Mouse (Mus musculus) kidney, postnatal 0 days (tissue): Measurements from ENCODE around the gene Atp8b5. TPM values are rescaled to one million over a fixed set of nuclear protein-coding genes. Genes with fewer than 3 reads are reported as not detected.

ENCODE experiments used
- ATAC-seq: fragments of 200-750 bp; cut with Nextera tagmentation; replicated peaks from 2 replicates; pipeline ENCODE4 v1.8.0; 2017; ENCODE audit warnings: low read depth, moderate number of reproducible peaks, moderate TSS enrichment, moderate library complexity; ENCODE audit not compliant: low FRiP score
- DNase-seq: peaks from one replicate; pipeline ENCODE4 v3.0.0-alpha.2; 2016; ENCODE audit warnings: low spot score
- H3K27ac ChIP-seq: fragments of 300-500 bp; sonication (generic); 2 replicates; pipeline ENCODE4 v1.5.1; 2014; ENCODE audit warnings: mild to moderate bottlenecking
- H3K27me3 ChIP-seq: fragments of 300-500 bp; sonication (generic); 2 replicates; pipeline ENCODE4 v1.6.1; 2014; ENCODE audit warnings: low read length, mixed read lengths; ENCODE audit not compliant: insufficient read depth
- H3K36me3 ChIP-seq: fragments of 300-500 bp; sonication (generic); 2 replicates; pipeline ENCODE4 v1.6.1; 2014; ENCODE audit warnings: low read length, mixed read lengths; ENCODE audit not compliant: insufficient read depth
- H3K4me1 ChIP-seq: fragments of 300-500 bp; sonication (generic); replicated peaks from 2 replicates; pipeline ENCODE4 v1.6.1; 2014; ENCODE audit warnings: antibody characterized with exemption, low read length, mixed read lengths; ENCODE audit not compliant: insufficient read depth
- H3K4me2 ChIP-seq: fragments of 300-500 bp; sonication (generic); 2 replicates; pipeline ENCODE4 v1.6.1; 2014; ENCODE audit warnings: mild to moderate bottlenecking, low read length, moderate library complexity, mixed read lengths
- H3K4me3 ChIP-seq: fragments of 300-500 bp; sonication (generic); replicated peaks from 2 replicates; pipeline ENCODE4 v1.5.1; 2014; ENCODE audit warnings: low read depth, low read length
- H3K9ac ChIP-seq: fragments of 300-500 bp; sonication (generic); 2 replicates; pipeline ENCODE4 v1.6.1; 2014; ENCODE audit warnings: low read depth, low read length
- H3K9me3 ChIP-seq: fragments of 300-500 bp; sonication (generic); replicated peaks from 2 replicates; pipeline ENCODE4 v1.6.1; 2016; ENCODE audit warnings: low read length, inconsistent platforms, mixed read lengths
- CTCF ChIP-seq: IDR thresholded peaks from 2 replicates; pipeline ENCODE4 v1.5.1; 2016; ENCODE audit warnings: antibody characterized with exemption, low read depth, mild to moderate bottlenecking, moderate library complexity
- WGBS: fragments of 180-500 bp; shearing (Covaris S2); extraction: QIAGEN DNeasy Blood & Tissue Kit; methylation state at CpG from one replicate; pipeline ENCODE4 v1.1.7; 2014; 5-methylcytosine and 5-hydroxymethylcytosine counted together
- polyA plus RNA-seq: library from polyadenylated mRNA; unstranded; fragments of >200 nt; fragmentation: Nextera tagmentation; extraction: Ambion mirVana; gene quantifications from 2 replicates; pipeline ENCODE4 v1.2.1, GENCODE M21; 2015

Atp8b5 gene
- polyA plus RNA-seq, 1 experiment from 2014 or later, result 0.51 TPM

DNA sequence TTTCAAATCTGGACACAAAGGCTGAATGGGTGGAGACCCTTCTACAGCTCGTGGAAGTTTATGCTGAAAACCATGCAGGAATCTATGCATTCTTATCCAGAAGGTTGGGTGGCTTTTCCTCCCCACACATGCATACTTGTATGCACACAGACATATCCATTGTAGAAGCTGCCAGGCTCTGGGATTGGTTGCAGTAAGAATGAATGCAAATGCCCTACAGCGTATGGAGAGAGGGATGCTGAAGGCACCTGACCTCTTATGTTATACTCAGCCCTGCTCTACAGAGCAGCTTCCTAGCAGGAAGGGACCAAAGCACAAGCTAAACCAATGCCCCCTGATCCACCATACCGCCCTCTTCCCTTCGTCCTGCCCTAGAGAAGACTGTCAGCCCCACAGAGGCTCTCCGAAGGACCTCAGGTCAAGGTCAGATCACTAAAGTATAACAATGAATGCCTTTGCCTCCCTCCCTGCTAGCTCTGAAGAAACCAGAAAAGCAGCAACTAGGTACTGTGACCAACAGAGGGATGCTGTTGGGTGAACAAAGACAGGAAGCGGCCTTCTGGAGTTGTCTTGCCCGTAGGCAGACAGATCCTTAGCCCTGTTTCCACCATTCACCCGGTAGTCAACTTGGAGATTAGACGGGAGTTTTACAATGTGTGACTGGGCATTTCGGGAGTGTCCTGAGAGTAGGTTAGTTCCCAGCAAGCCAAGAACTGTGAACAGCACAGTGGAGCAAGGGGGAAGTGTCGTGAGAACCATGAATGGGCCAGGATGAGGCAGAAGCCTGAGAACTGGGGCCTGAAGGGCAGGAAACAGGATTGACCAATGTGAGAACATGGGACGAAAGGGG, 140.3 kb downstream of the Atp8b5 start:
- peak overlapping the region; percentile 81 for H3K4me2 ChIP-seq
- H3K4me1 ChIP-seq, result peaks cover 26% of the 10 kb centered on the region
- no peak for TF ChIP-seq CTCF
- no peaks in the 10 kb centered on the region for H3K36me3 ChIP-seq
- WGBS, result 55% methylated on average over 12 of the region's 12 CpGs
- H3K4me3 ChIP-seq, result peak overlapping the region; percentile 46
- DNase-seq, result no peak
- H3K27me3 ChIP-seq, result no peaks in the 10 kb centered on the region
- peak overlapping the region; percentile 57 for H3K9ac ChIP-seq
- H3K9me3 ChIP-seq, result no peaks in the 10 kb centered on the region
- ATAC-seq, result no peak
- H3K27ac ChIP-seq, result peak overlapping the region; percentile 92

DNA sequence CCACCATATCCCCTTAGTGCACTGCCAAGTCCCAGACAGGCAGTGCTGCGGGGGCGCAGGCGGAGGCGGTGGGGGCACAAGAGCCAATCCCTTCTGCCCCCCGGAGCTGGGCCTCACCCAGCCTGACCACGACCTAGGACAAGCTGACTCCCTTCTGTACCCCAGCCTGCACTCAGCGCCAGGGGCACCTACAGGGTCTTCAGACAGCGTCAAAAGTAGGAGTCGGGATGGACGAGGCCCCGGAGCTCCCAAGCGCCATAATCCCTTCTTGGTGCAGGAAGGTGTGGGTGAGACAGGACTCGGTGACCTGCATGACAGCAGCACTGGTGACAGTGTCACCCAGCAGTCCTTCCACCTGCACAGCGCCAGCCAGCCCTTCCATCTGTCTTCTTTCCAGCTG, 147.8 kb downstream of the Atp8b5 start:
- no peak for ATAC-seq
- H3K27me3 ChIP-seq, result no peaks in the 10 kb centered on the region
- TF ChIP-seq CTCF, result no peak

DNA sequence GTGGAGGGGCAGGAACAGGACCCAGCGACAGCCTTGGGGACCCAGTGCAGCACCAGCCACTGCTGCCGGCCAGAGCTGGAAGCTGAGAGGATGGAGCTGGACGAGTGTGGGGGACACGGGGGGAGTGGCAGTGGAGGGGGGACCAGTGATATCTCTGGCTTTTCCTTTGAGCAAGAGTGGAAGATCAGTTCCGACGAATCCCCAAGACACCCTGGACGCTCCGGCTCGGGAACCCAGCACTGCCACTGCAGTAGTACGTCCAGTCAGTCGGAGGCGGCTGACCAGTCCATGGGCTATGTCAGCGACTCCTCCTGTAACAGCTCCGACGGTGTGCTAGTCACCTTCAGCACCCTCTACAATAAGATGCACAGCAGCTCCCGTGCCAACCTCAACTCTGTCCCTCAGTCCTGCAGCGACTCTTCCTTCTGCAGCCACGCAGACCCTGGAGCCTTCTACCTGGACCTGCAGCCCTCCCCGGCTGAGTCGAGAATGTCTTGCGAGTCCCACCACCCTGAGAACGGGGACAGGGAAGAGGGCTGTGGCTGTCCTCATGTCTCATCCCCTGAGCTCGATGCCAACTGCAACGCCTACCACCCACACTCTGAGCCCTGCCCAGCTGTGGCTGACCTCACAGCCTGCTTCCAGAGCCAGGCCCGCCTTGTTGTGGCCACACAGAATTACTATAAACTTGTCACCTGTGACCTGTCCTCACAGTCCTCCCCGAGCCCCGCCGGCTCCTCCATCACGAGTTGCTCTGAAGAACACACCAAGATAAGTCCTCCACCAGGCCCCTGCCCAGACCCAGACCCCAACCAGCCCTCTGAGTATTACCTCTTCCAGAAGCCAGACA, 148.5 kb downstream of the Atp8b5 start:
- 89% methylated on average over 29 of the region's 29 CpGs for WGBS
- no peak for TF ChIP-seq CTCF

More for the DNA sequence above, 147.8 kb downstream of the Atp8b5 start:
- Histone ChIP-seq H3K4me3 (no peak overlapping the region), H3K4me2 (no peak overlapping the region), H3K27ac (no peak overlapping the region), H3K36me3 (peaks cover 22% of the 10 kb centered on the region; the same call in 1 of the 2 replicates), H3K4me1 (peaks cover 32% of the 10 kb centered on the region), H3K9me3 (no peaks in the 10 kb centered on the region), H3K9ac (no peak overlapping the region)
- WGBS, result 86% methylated on average over 14 of the region's 14 CpGs
- DNase-seq, result no peak

DNA sequence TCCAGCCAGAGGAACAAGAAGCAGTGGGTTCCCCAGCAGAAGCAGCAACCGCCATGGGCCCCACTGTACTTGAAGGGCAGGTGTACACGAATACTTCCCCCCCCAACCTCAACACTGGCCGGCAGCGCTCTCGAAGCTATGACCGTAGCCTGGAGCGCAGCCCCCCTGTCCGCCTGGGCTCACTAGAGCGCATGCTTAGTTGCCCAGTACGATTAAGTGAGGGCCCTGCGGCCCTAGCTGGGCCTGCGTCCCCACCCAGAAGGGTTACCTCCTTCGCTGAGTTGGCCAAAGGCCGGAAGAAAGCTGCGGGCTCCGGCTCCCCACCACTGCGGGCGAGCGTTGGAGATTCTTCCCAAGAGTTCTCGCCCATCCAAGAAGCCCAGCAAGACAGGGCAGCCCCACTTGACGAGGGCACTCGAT, 149.1 kb downstream of the Atp8b5 start:
- H3K9me3 ChIP-seq, result no peaks in the 10 kb centered on the region
- no peak for DNase-seq
- H3K4me1 ChIP-seq, result peaks cover 36% of the 10 kb centered on the region
- H3K27ac ChIP-seq, result no peak overlapping the region
- 95% methylated on average over 22 of the region's 22 CpGs for WGBS
- no peak overlapping the region for H3K9ac ChIP-seq
- H3K27me3 ChIP-seq, result no peaks in the 10 kb centered on the region
- no peak for TF ChIP-seq CTCF
- no peak overlapping the region for H3K4me2 ChIP-seq
- no peak overlapping the region for H3K4me3 ChIP-seq
- no peak for ATAC-seq
- H3K36me3 ChIP-seq, result peaks cover 22% of the 10 kb centered on the region; the same call in 1 of the 2 replicates

More for the DNA sequence above, 148.5 kb downstream of the Atp8b5 start:
- Histone ChIP-seq H3K36me3 (peaks cover 22% of the 10 kb centered on the region; the same call in 1 of the 2 replicates), H3K4me3 (no peak overlapping the region), H3K27me3 (no peaks in the 10 kb centered on the region), H3K27ac (no peak overlapping the region), H3K4me2 (no peak overlapping the region), H3K4me1 (peaks cover 36% of the 10 kb centered on the region), H3K9me3 (no peaks in the 10 kb centered on the region), H3K9ac (no peak overlapping the region)
- no peak for ATAC-seq
- no peak for DNase-seq

DNA sequence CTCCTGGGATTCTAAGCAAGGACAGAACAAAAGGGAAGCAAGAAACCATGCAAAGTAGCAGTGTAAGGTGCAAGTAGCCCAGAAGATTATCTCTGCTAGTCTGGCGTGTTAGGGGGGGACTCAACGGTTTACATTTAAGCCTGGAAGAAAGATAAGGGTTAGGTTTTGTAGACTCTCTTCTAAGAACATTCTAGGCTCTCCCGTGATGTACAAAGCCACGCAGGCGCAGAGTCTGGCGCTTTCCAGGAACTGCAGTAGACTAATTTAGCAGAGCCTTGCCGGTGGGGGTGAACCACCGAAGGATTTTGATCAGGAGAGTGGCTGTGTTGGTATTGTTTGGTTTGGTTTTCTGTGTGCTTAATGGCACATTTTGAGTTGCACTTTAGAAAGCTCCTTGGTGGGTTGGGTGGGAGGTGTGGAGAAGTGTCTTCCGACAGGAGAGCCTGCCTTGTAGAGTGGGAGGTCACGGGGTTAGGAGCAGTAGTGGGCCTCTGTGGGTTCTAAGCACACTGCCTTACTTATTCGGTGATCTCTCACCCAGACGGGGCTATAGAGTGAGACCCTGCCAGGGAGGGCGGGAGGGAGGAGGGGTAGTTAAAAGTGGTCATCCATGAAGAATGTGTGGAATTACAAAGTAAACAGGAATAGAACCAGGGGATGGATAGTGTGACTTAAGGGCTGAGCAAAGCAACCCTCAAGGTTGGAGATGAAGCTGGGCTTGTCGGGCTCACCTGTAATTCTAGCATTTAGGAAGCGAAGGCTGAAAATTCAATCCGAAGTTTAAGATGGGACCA, 150.5 kb downstream of the Atp8b5 start:
- no peak overlapping the region for H3K4me2 ChIP-seq
- TF ChIP-seq CTCF, result no peak
- H3K36me3 ChIP-seq, result peaks cover 32% of the 10 kb centered on the region
- DNase-seq (peak; percentile 85), ATAC-seq (peak; percentile 67)
- peak overlapping the region; percentile 79 for H3K27ac ChIP-seq
- no peaks in the 10 kb centered on the region for H3K27me3 ChIP-seq
- peaks cover 36% of the 10 kb centered on the region for H3K4me1 ChIP-seq
- no peaks in the 10 kb centered on the region for H3K9me3 ChIP-seq
- no peak overlapping the region for H3K4me3 ChIP-seq
- no peak overlapping the region for H3K9ac ChIP-seq
- 41% methylated on average over 16 of the region's 16 CpGs for WGBS
